Mouse (Mus musculus) MEL (cell line): Measurements from ENCODE around the gene Rln1. TPM values are rescaled to one million over a fixed set of nuclear protein-coding genes. Genes with fewer than 3 reads are reported as not detected.

Source experiments
- DNase-seq: peaks from one replicate; pipeline ENCODE4 v3.0.0; 2011; ENCODE audit warnings: low read depth, low spot score
- H3K27ac ChIP-seq: 2 replicates; pipeline ENCODE4 v1.5.1; 2012; ENCODE audit warnings: low read depth, mild to moderate bottlenecking, control low read depth, low read length, moderate library complexity; ENCODE audit not compliant: control insufficient read depth
- H3K27me3 ChIP-seq, 2 experiments: fragments of 150-350 bp in 1 of 2; sonication (generic) in 1 of 2; 2 replicates each; pipeline ENCODE4 v1.6.1; 2012; ENCODE audit warnings: low read length in 2 of 2, mild to moderate bottlenecking in 2 of 2, improper control_type of control experiment in 1 of 2, moderate library complexity in 1 of 2; ENCODE audit not compliant: insufficient read depth in 2 of 2, control insufficient read depth in 1 of 2
- H3K36me3 ChIP-seq, 2 experiments: 2 replicates each; pipeline ENCODE4 v1.6.1; 2012 to 2014; ENCODE audit warnings: low read length in 2 of 2, improper control_type of control experiment in 1 of 2, inconsistent platforms in 1 of 2, mild to moderate bottlenecking in 1 of 2; ENCODE audit not compliant: insufficient read depth in 2 of 2, control insufficient read depth in 1 of 2
- H3K4me1 ChIP-seq, 2 experiments: fragments of 150-350 bp in 1 of 2; sonication (generic) in 1 of 2; 2 replicates each; pipeline ENCODE4 v1.6.1; 2012; ENCODE audit warnings: low read length in 2 of 2, improper control_type of control experiment in 1 of 2, mild to moderate bottlenecking in 1 of 2; ENCODE audit not compliant: insufficient read depth in 2 of 2, control insufficient read depth in 1 of 2
- H3K4me3 ChIP-seq, 2 experiments: fragments of 150-350 bp in 1 of 2; sonication (generic) in 1 of 2; 2 replicates each; pipeline ENCODE4 v1.5.1; 2012; ENCODE audit warnings: low read depth in 2 of 2, low read length in 2 of 2, mild to moderate bottlenecking in 2 of 2, moderate library complexity in 2 of 2, control low read depth in 1 of 2, improper control_type of control experiment in 1 of 2; ENCODE audit not compliant: control insufficient read depth in 1 of 2, insufficient read depth in 1 of 2
- H3K79me2 ChIP-seq: 2 replicates; pipeline ENCODE4 v1.6.1; 2012; ENCODE audit warnings: mild to moderate bottlenecking, low read length, moderate library complexity; ENCODE audit not compliant: control insufficient read depth, poor library complexity, insufficient read depth
- H3K9ac ChIP-seq: 2 replicates; pipeline ENCODE4 v1.6.1; 2012; ENCODE audit warnings: low read depth, mild to moderate bottlenecking, control low read depth, low read length, moderate library complexity; ENCODE audit not compliant: control insufficient read depth, poor library complexity, severe bottlenecking
- H3K9me3 ChIP-seq: fragments of 150-350 bp; sonication (generic); replicated peaks from 2 replicates; pipeline ENCODE4 v1.6.1; 2012; ENCODE audit warnings: mild to moderate bottlenecking, low read length, improper control_type of control experiment, moderate library complexity; ENCODE audit not compliant: insufficient read depth
- EP300 ChIP-seq, 2 experiments: IDR thresholded peaks; 2 replicates each; pipeline ENCODE4 v1.6.1; 2011; ENCODE audit warnings: improper control_type of control experiment in 2 of 2, low read length in 2 of 2, low read depth in 1 of 2, mild to moderate bottlenecking in 1 of 2
- GABPA ChIP-seq: IDR thresholded peaks from 2 replicates; pipeline ENCODE4 v1.6.1; 2012; ENCODE audit warnings: low read depth, mild to moderate bottlenecking, inconsistent platforms, low read length, improper control_type of control experiment, moderate library complexity
- GATA1 ChIP-seq: IDR thresholded peaks from 2 replicates; pipeline ENCODE4 v1.6.1; 2011; ENCODE audit warnings: low read depth, low read length, improper control_type of control experiment
- HCFC1 ChIP-seq: IDR thresholded peaks from 2 replicates; pipeline ENCODE4 v1.6.1; 2012; ENCODE audit warnings: low read depth, mild to moderate bottlenecking, inconsistent platforms, low read length, improper control_type of control experiment, moderate library complexity
- JUND ChIP-seq: IDR thresholded peaks from 2 replicates; pipeline ENCODE4 v1.6.1; 2011; ENCODE audit warnings: low read depth, mild to moderate bottlenecking, improper control_type of control experiment, low read length
- KAT2A ChIP-seq: conservative IDR thresholded peaks from 2 replicates; pipeline ENCODE4 v1.6.1; 2012; ENCODE audit warnings: low read depth, low read length, improper control_type of control experiment, inconsistent platforms
- MAFK ChIP-seq: IDR thresholded peaks from 2 replicates; pipeline ENCODE4 v1.6.1; 2011; ENCODE audit warnings: low read depth, mild to moderate bottlenecking, low read length, improper control_type of control experiment, borderline replicate concordance
- MAZ ChIP-seq: IDR thresholded peaks from 2 replicates; pipeline ENCODE4 v1.6.1; 2012; ENCODE audit warnings: low read depth, mild to moderate bottlenecking, inconsistent platforms, low read length, improper control_type of control experiment
- MXI1 ChIP-seq: IDR thresholded peaks from 2 replicates; pipeline ENCODE4 v1.6.1; 2011; ENCODE audit warnings: mild to moderate bottlenecking, low read depth, low read length, improper control_type of control experiment
- MYB ChIP-seq: IDR thresholded peaks from 2 replicates; pipeline ENCODE4 v1.6.1; 2011; ENCODE audit warnings: mild to moderate bottlenecking, low read depth, low read length, improper control_type of control experiment
- MYC ChIP-seq: IDR thresholded peaks from 2 replicates; pipeline ENCODE4 v1.6.1; 2011; ENCODE audit warnings: low read depth, mild to moderate bottlenecking, low read length, improper control_type of control experiment, moderate library complexity
- NELFE ChIP-seq: IDR thresholded peaks from 2 replicates; pipeline ENCODE4 v1.6.1; 2011; ENCODE audit warnings: low read depth, low read length, improper control_type of control experiment
- POLR2AphosphoS2 ChIP-seq: IDR thresholded peaks from 2 replicates; pipeline ENCODE4 v1.6.1; 2011; ENCODE audit warnings: low read length, improper control_type of control experiment
- POLR2AphosphoS5 ChIP-seq: IDR thresholded peaks from 2 replicates; pipeline ENCODE4 v1.6.1; 2012; ENCODE audit warnings: low read depth, borderline replicate concordance, mild to moderate bottlenecking, inconsistent platforms, low read length, moderate library complexity, mixed read lengths
- SIN3A ChIP-seq: IDR thresholded peaks from 2 replicates; pipeline ENCODE4 v1.6.1; 2012; ENCODE audit warnings: low read length, improper control_type of control experiment, inconsistent platforms
- TAL1 ChIP-seq: IDR thresholded peaks from 2 replicates; pipeline ENCODE4 v1.6.1; 2012; ENCODE audit warnings: mild to moderate bottlenecking, inconsistent platforms, low read length, moderate library complexity, mixed read lengths
- TBP ChIP-seq: IDR thresholded peaks from 2 replicates; pipeline ENCODE4 v1.8.0; 2011; ENCODE audit warnings: low read depth, low read length, improper control_type of control experiment
- UBTF ChIP-seq: IDR thresholded peaks from 2 replicates; pipeline ENCODE4 v1.6.1; 2012; ENCODE audit warnings: low read depth, mild to moderate bottlenecking, inconsistent platforms, low read length, improper control_type of control experiment, moderate library complexity, borderline replicate concordance; ENCODE audit not compliant: insufficient read depth
- USF1 ChIP-seq: IDR thresholded peaks from 2 replicates; pipeline ENCODE4 v1.6.1; 2014; ENCODE audit warnings: low read depth, mild to moderate bottlenecking, inconsistent platforms, low read length, improper control_type of control experiment, moderate library complexity
- polyA plus RNA-seq, 2 experiments: library from polyadenylated mRNA; stranded (reverse) in 1 of 2; unstranded in 1 of 2; fragments of >175 nt in 1 of 2; fragments of >200 nt in 1 of 2; gene quantifications; 2 replicates each; pipeline versions ENCODE4 v1.2.1 to v1.2.4; 2012; ENCODE audit warnings: low replicate concordance in 2 of 2, low read depth in 1 of 2; ENCODE audit not compliant: insufficient read length in 2 of 2, insufficient read depth in 1 of 2, missing spikeins in 1 of 2
- total RNA-seq: library from RNA; depleted of rRNA; stranded (reverse); fragments of 300-350 nt; gene quantifications from 2 replicates; pipeline ENCODE4 v1.2.3, GENCODE M21; 2012

Rln1 gene
- total and polyA plus RNA-seq, 3 experiments: 0.04 TPM; not detected in 2

- H3K36me3 ChIP-seq: peaks cover 6 to 27% of the 10 kb centered on the region in 2 experiments
- no peaks in the 10 kb centered on the region for H3K27me3 ChIP-seq
- no peak overlapping the region for H3K4me3 ChIP-seq
- H3K27ac ChIP-seq: no peak overlapping the region
- no peaks in the 10 kb centered on the region for H3K79me2 ChIP-seq
- H3K4me1 ChIP-seq: peaks cover under 1 to 2% of the 10 kb centered on the region in 2 experiments
- TF ChIP-seq GATA1: no peak
- no peak for TF ChIP-seq POLR2AphosphoS2
- no peak for TF ChIP-seq USF1
- no peak for TF ChIP-seq TBP
- H3K9ac ChIP-seq: no peak overlapping the region
- H3K9me3 ChIP-seq: no peaks in the 10 kb centered on the region
- no peak for DNase-seq
Measured at GRCm38 (mm10) chr19:29302119-29302518, 32.4 kb downstream of the Rln1 start.

DNA sequence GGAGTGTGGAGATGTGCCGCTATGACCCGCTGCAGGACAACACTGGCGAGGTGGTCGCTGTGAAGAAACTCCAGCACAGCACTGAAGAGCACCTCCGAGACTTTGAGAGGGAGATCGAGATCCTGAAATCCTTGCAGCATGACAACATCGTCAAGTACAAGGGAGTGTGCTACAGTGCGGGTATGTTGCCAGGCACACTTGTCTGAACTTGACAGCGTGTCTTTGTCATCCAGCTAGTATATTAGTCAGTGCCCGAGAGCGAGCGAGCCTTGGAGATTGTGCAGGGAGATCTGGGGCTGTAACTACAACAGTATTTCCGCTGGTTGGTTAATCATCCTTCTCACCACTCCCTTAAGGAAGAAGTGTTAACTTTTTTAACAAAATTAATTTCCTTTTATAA lies 33.6 kb downstream of the Rln1 start:
- H3K36me3 ChIP-seq: peaks cover 18 to 27% of the 10 kb centered on the region in 2 experiments
- DNase-seq: no peak

DNA sequence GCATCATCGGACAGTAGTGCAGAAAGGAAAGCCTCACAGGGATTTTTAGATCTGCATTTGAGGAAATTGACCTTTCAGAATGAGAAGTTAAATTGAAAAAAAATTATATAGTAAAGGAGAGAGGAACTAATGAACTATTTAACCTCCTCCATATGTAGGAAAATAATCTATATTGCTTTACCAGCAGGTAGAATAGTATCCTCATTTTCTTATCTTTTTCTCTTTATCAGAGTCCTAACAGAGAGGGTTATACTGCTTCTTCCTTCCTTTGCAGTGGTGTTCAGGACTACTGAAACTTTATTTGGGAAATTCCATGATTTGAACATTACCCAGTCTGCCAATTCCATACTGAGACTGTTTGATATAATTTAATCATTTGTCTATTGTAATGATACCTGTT lies 37.1 kb downstream of the Rln1 start:
- no peak for TF ChIP-seq MAZ
- no peak for TF ChIP-seq UBTF
- no peak for TF ChIP-seq GABPA
- TF ChIP-seq TAL1: no peak
- TF ChIP-seq MXI1: no peak
- TF ChIP-seq SIN3A: no peak
- no peak for TF ChIP-seq NELFE
- peak; percentile 47 to 60; a peak in 2 of 4 replicates for TF ChIP-seq EP300 (IDR thresholded peaks at IDR 0.05; ENCODE audit: low read depth in 1 of 2, low read length in 2 of 2)
- TF ChIP-seq GATA1: peak; percentile 86
- TF ChIP-seq KAT2A: no peak
- no peak for TF ChIP-seq MYB
- TF ChIP-seq MYC: no peak
- no peak for TF ChIP-seq JUND
- TF ChIP-seq, all 39 proteins: peak for 2
- no peaks in the 10 kb centered on the region for H3K9me3 ChIP-seq
- H3K27ac ChIP-seq: no peak overlapping the region
- no peak overlapping the region for H3K9ac ChIP-seq
- no peaks in the 10 kb centered on the region for H3K27me3 ChIP-seq
- no peak overlapping the region for H3K4me3 ChIP-seq
- DNase-seq: no peak
- no peaks in the 10 kb centered on the region for H3K79me2 ChIP-seq
- H3K36me3 ChIP-seq: peaks cover 22% of the 10 kb centered on the region in 2 experiments
- peaks cover 6 to 14% of the 10 kb centered on the region in 2 experiments for H3K4me1 ChIP-seq

More for the DNA sequence above, 33.6 kb downstream of the Rln1 start:
- Histone ChIP-seq H3K27ac (no peak overlapping the region), H3K4me1 (peaks cover 3 to 12% of the 10 kb centered on the region in 2 experiments), H3K79me2 (no peaks in the 10 kb centered on the region), H3K9me3 (no peaks in the 10 kb centered on the region), H3K9ac (no peak overlapping the region), H3K27me3 (no peaks in the 10 kb centered on the region), H3K4me3 (no peak overlapping the region)
- no peak for TF ChIP-seq HCFC1
- no peak for TF ChIP-seq SIN3A
- no peak for TF ChIP-seq MAFK
- no peak; the same call in 1 of the 2 replicates for TF ChIP-seq POLR2AphosphoS5
